ENCODE assay signal across 27 mouse cellular contexts in the genomic region with DNA sequence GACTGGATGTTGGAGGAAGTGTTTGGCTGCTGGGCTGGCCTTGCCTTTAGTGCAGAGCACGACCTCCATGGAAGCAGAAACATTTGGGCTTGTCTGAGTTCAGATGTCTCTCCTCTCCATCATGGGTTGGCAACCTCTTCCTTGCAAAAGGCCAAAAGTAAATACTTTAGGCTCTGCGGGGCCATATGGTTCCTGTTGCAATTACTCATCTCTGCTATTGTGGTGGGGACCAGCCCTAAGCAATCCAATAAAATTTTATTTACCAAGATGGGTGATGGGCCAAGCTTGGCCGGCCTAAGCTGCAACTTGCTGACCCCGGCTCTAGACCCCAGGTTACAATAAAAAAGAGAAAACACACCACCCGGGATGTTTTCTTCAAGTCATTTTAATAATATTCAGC. TPM values are rescaled to one million over a fixed set of nuclear protein-coding genes. Genes with fewer than 3 reads are reported as not detected.
DNase-seq lines count a peak whose midpoint lies in the region; ATAC-seq and TF ChIP-seq lines count a peak whose summit lies in the region.
"Had no signal": no experiment of that assay in that cellular context is flagged by ENCODE, and none has a peak within 500 bp of the region (broad histone marks: within the 10 kb centered on the region; RNA-seq: fewer than 3 reads in every experiment).

No protein-coding gene starts in this region.

- TF ChIP-seq CTCF in heart, adult 2 months (IDR thresholded peaks at IDR 0.05): no peak
- no peak for TF ChIP-seq CTCF in kidney, adult 2 months (conservative IDR thresholded peaks at IDR 0.05; ENCODE audit: insufficient read depth, insufficient read length, low read depth, low read length)

- no peaks in the 10 kb centered on the region for H3K79me2 ChIP-seq in heart, adult 2 months (replicated peaks; ENCODE audit: control insufficient read depth, insufficient read depth, low read length)

- H3K27ac ChIP-seq in heart, adult 2 months: no peak overlapping the region
- H3K27ac ChIP-seq in kidney, adult 2 months (ENCODE audit: insufficient read depth, low read depth, low read length): no peak overlapping the region
- H3K27ac ChIP-seq in lung, embryonic 16.5 days (ENCODE audit: low read length): no peak overlapping the region
- H3K27ac ChIP-seq: embryonic facial prominence, embryonic 13.5 days; forebrain, embryonic 12.5 days; heart, embryonic 13.5 days; hindbrain, embryonic 15.5 days; limb, embryonic 12.5 days; macrophage; midbrain, embryonic 15.5 days; neural tube, embryonic 12.5 days had no signal

- no peaks in the 10 kb centered on the region; the same call in 1 of the 2 replicates for H3K4me1 ChIP-seq in heart, adult 2 months (ENCODE audit: control insufficient read depth, insufficient read depth, low read length)
- H3K4me1 ChIP-seq in kidney, adult 2 months (ENCODE audit: control insufficient read depth, insufficient read depth, low read length): no peaks in the 10 kb centered on the region
- no peaks in the 10 kb centered on the region for H3K4me1 ChIP-seq in lung, embryonic 16.5 days (replicated peaks; ENCODE audit: control insufficient read depth, insufficient read depth, low read length)
- H3K4me1 ChIP-seq: embryonic facial prominence, embryonic 13.5 days; forebrain, embryonic 12.5 days; hindbrain, embryonic 15.5 days; limb, embryonic 12.5 days; midbrain, embryonic 15.5 days; neural tube, embryonic 12.5 days had no signal

- no peak overlapping the region for H3K4me2 ChIP-seq in lung, embryonic 16.5 days (ENCODE audit: low read depth, low read length)
- H3K4me2 ChIP-seq: embryonic facial prominence, embryonic 13.5 days; forebrain, embryonic 12.5 days; heart, embryonic 13.5 days; hindbrain, embryonic 15.5 days; limb, embryonic 12.5 days; liver, embryonic 11.5 days; midbrain, embryonic 15.5 days; neural tube, embryonic 12.5 days had no signal

- TF ChIP-seq EP300 in heart, adult 2 months (IDR thresholded peaks at IDR 0.05; ENCODE audit: insufficient read depth, low read depth, low read length): no peak

- no peak overlapping the region for H3K9ac ChIP-seq in heart, adult 2 months (ENCODE audit: low read depth, low read length)
- no peak overlapping the region for H3K9ac ChIP-seq in lung, embryonic 16.5 days (ENCODE audit: low read length)
- H3K9ac ChIP-seq: embryonic facial prominence, embryonic 13.5 days; forebrain, embryonic 12.5 days; heart, embryonic 13.5 days; hindbrain, embryonic 15.5 days; limb, embryonic 12.5 days; liver, postnatal 0 days; midbrain, embryonic 15.5 days; neural tube, embryonic 12.5 days had no signal

- no peaks in the 10 kb centered on the region for H3K36me3 ChIP-seq in heart, adult 2 months (ENCODE audit: control insufficient read depth, insufficient read depth, low read length)
- H3K36me3 ChIP-seq in kidney, adult 2 months (ENCODE audit: control insufficient read depth, insufficient read depth, low read length): no peaks in the 10 kb centered on the region
- H3K36me3 ChIP-seq in lung, embryonic 16.5 days (ENCODE audit: control insufficient read depth, insufficient read depth, low read length): no peaks in the 10 kb centered on the region
- H3K36me3 ChIP-seq: embryonic facial prominence, embryonic 13.5 days; forebrain, embryonic 12.5 days; heart, embryonic 13.5 days; hindbrain, embryonic 15.5 days; limb, embryonic 12.5 days; midbrain, embryonic 15.5 days; neural tube, embryonic 12.5 days had no signal

- no peak for TF ChIP-seq POLR2A in heart, adult 2 months (IDR thresholded peaks at IDR 0.05; ENCODE audit: insufficient read depth, low read depth, low read length)
- no peak for TF ChIP-seq POLR2A in kidney, adult 2 months (IDR thresholded peaks at IDR 0.05; ENCODE audit: low read depth, low read length)

- no peaks in the 10 kb centered on the region for H3K9me3 ChIP-seq in lung, embryonic 16.5 days (ENCODE audit: control insufficient read depth, low read length)
- H3K9me3 ChIP-seq: embryonic facial prominence, embryonic 13.5 days; forebrain, embryonic 12.5 days; heart, embryonic 13.5 days; hindbrain, embryonic 15.5 days; limb, embryonic 12.5 days; midbrain, embryonic 15.5 days; neural tube, embryonic 12.5 days had no signal

- no peak overlapping the region for H3K4me3 ChIP-seq in heart, adult 2 months
- no peak overlapping the region for H3K4me3 ChIP-seq in kidney, adult 2 months (ENCODE audit: insufficient read depth, low read depth, low read length)
- no peak overlapping the region for H3K4me3 ChIP-seq in lung, embryonic 16.5 days (ENCODE audit: low read length)
- H3K4me3 ChIP-seq: embryonic facial prominence, embryonic 13.5 days; erythroblast, embryonic 14.5 days; forebrain, embryonic 12.5 days; heart, embryonic 13.5 days; hindbrain, embryonic 15.5 days; limb, embryonic 12.5 days; midbrain, embryonic 15.5 days; neural tube, embryonic 12.5 days had no signal

- H3K27me3 ChIP-seq in heart, adult 2 months (ENCODE audit: control insufficient read depth, insufficient read depth, low read length): no peaks in the 10 kb centered on the region
- H3K27me3 ChIP-seq in kidney, adult 2 months (replicated peaks; ENCODE audit: control insufficient read depth, insufficient read depth, low read length): no peaks in the 10 kb centered on the region
- H3K27me3 ChIP-seq in lung, embryonic 16.5 days (ENCODE audit: control insufficient read depth, insufficient read depth, low read depth, low read length): no peaks in the 10 kb centered on the region
- H3K27me3 ChIP-seq: embryonic facial prominence, embryonic 13.5 days; forebrain, embryonic 12.5 days; heart, embryonic 13.5 days; hindbrain, embryonic 15.5 days; limb, embryonic 12.5 days; midbrain, embryonic 15.5 days; neural tube, embryonic 12.5 days had no signal

- WGBS in heart, adult 2 months: 70% methylated on average over 5 of the region's 5 CpGs
- 59% methylated on average over 5 of the region's 5 CpGs for WGBS in kidney, adult 2 months
- WGBS in lung, embryonic 16.5 days: 48% methylated on average over 5 of the region's 5 CpGs

- intact Hi-C loops in heart, adult 2 months (cut with DNase I): no loop called here

- DNase-seq in heart, adult 11 months: peak; percentile 91
- no peak for DNase-seq in heart, adult 2 months
- peak; percentile 2 for DNase-seq in kidney, adult 2 months
- no peak for DNase-seq in kidney, postnatal 36 days
- no peak for DNase-seq in lung, postnatal 4 days
- DNase-seq in cerebellum, adult 18-20 months: no peak
- DNase-seq: adrenal gland, postnatal 10 days; cerebellum, adult 8-10 months; cerebellum, postnatal 36 days; embryo, embryonic 11 days; gastrocnemius, postnatal 36 days; layer of hippocampus, postnatal 36 days; liver, postnatal 0 days; right cerebral cortex, postnatal 14 days; spleen, adult 18-20 months; thymus, postnatal 14 days had no signal

- 0 out of 2 replicates have a peak, but pooled peaks have one; percentile 26 for ATAC-seq in lung, embryonic 16.5 days (ENCODE audit: low read depth)
- ATAC-seq: liver, postnatal 0 days; midbrain, embryonic 15.5 days had no signal

RNA-seq across cellular contexts. Expression of gene Snrnp48, which starts 43.4 kb away (rescaled TPM):
- 1 to 10 TPM; 9.6 to 9.7 TPM for total RNA-seq in heart, adult 2 months (2021)
- polyA plus RNA-seq in heart, adult 2 months (2012; rRNA removed): 11.9 and 19.2 TPM in 2 replicates
- polyA plus RNA-seq in kidney, adult 2 months (2012; rRNA removed): 18.8 and 21.1 TPM in 2 replicates
- 35.7 and 39.0 TPM in 2 replicates for polyA plus RNA-seq in lung, embryonic 16.5 days (2015; fragmentation: Nextera tagmentation; extraction: Ambion mirVana)

Comparison
In these comparisons a context has a peak if more than half of its experiments do, and no peak if none do; other contexts are left out.
1. DNase-seq: peak in heart, adult 11 months (single experiment) and kidney, adult 2 months (single experiment); none in heart, adult 2 months (0 of 2), kidney, postnatal 36 days (0 of 2), lung, postnatal 4 days (0 of 2) and cerebellum, adult 18-20 months (0 of 2).